Mouse (Mus musculus) lung, postnatal 4 days (tissue): ENCODE data around the gene Map3k11.

Experiments
- DNase-seq, 2 experiments: peaks; one replicate each; pipeline ENCODE4 v3.0.0; 2021

Map3k11 gene

GRCm38 (mm10) chr19:5739446-5739845, 50.9 kb downstream of the Map3k11 start:
- no peak for DNase-seq

DNA sequence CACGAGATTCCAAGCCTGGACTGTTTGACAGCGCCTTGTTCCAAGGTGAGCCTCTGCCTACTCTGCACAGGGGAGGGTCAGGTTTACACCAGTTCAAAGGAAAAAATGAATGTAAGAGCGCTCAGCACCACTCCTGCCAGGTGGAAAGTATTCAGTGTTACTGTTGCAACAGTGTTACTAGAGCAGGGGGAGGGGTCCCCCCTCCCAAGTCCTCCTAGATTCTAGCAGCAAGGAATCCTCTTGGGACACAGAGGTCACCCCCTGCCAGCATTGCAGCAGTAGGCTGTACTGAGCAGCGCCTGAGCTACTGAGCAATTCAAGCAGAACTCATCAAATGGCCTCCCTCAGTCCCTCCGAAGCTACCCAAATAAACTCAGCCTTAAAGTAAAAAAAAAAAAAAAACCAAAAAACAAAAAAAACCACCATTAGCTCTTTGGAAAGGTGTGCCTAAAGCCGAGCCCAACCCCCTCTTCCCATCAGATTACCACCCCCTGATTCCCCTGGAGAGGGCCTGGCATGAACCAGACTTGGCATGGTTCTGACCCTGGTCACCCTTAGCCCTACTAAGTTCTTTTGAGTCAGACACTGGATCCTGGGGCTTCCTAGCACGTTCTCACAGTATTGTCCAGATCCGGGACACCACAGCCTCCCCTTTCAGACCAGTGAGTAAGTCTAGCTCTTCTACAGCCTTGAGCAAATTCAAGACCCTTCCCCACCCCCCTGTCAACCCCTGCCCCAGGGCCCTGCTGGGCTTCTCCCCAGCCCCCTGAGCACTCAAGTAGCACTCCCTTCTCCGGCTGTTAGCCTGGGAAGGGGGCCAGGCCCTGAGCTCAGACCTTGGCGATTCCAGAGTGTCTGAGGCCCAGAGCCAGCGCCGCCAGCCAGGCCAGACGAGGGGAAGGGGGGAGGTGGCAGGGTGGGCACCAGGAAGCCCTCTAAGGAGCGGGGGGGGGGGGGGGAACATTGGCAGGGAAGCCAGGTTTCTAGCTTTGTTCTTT, 52.1 kb downstream of the Map3k11 start, which contains the start of gene Ltbp3:
Ltbp3 (plus strand) TSS at position 585 of the 998 bp plus-strand sequence.
- peak; percentile 88 to 95 for DNase-seq

DNA sequence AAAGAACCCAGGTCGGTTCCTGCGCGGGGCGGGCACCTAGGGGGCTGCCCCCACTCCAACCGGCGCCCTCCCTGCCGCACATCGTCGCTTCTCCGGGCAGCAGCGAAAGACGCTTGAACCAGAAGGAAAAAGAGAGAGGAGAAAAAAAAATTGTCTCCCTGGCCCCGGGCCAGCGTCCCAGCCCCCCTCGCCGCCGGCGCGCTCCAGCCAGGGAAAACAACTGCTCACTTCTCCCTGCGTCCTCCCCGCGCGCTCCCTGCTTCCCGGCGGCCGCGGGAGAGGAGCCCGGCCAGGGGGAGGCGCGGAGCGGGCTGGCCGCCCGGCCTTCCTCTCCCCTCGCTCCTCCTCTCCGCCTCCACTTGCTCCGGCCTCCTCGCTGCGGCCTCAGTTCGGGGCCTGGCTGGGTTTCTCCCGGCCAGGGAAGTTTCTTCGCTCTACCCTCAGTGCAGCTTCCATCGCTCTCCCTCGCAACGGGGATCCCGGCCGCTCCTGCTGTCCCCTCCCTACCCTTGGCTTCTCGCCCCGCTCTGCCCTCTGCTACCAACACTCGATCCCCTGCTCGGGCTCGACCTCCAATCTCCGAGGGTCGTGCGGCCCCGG, 53.2 kb downstream of the Map3k11 start:
- DNase-seq: peak; percentile 91 to 96

DNA sequence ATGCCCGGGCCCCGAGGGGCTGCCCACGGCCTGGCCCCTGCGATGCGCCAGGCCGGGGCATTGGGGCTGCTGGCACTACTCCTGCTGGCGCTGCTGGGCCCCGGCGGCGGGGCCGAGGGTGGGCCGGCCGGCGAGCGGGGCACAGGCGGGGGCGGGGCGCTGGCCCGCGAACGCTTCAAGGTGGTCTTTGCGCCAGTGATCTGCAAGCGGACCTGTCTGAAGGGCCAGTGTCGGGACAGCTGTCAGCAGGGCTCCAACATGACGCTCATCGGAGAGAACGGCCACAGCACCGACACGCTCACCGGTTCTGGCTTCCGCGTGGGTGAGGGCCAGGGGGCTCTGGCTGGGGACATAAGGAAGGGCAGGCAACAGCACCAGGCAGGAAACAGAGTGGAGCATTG, 53.7 kb downstream of the Map3k11 start:
- DNase-seq: peak in 1 of 2 experiments; percentile 65

DNA sequence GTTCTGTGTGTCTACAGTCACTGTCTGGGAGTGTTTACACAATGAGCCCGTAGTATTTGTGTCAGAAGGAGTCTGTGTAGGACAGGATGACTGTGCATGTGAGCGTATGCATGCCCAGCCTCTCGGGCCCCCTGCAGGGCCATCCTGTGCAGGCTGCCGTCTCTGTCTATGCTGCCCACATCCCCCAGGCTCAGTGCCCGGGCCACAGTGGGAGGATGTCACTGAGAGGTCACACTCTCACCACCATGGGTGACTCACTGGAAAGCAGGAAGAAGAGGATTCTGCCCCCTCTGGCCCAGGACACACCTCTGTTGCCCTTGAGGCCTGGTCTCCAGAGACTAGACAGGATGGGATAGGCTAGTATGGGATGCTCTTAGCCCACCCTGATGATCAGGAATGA, 55.0 kb downstream of the Map3k11 start:
- DNase-seq: peak; percentile 61 to 78

DNA sequence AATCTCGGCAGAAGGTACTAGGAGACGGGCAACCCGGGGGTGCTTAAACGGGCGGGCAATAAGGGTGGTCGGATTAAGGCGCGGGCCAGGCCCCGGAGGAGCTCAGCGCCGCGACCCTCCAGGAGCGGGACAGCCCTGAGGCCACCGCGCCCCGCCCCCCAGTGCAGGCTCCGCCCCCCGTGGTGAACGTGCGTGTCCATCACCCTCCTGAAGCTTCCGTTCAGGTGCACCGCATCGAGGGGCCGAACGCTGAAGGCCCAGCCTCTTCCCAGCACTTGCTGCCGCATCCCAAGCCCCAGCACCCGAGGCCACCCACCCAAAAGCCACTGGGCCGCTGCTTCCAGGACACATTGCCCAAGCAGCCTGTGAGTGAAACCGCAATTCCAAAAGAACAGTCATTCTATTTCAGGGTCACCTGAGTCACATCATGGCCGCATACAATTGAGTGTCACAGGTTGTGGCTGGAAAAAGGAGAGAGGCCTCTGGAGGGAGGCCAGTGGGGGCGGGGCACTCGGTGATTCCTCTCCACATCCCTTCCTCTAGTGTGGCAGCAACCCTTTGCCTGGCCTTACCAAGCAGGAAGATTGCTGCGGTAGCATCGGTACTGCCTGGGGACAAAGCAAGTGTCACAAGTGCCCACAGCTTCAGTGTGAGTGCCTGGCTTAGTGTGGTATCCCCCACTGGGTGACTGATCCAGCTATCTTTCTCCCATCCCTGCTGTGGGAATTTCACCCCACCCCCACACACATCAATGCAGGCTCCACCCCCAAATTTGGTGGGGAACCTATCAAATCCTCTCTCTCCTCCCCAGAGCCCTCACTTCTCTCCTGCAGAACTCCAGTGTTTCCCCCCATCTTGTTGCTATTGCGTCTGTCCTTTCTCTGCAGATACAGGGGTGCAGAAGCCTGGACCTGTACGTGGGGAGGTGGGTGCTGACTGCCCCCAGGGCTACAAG, 57.5 kb downstream of the Map3k11 start:
- no peak for DNase-seq

DNA sequence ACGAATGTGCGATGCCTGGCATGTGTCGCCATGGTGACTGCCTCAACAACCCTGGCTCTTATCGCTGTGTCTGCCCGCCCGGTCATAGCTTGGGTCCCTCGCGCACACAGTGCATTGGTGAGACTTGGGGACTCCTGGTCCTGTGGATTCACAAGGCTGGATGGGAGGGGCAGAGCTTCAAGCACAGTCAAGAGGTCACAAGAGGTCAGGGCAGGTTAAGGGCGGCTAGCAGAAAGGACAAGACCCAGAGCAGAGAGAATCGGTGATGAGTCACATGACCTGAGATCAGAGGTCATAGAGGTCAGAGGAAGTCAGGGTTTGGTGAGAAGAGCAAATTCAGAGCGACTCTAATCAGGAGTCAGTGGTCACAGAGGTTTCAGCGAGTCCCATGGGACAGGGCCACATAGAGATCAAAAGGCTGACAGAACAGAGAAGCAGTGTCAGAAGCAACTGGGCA, 58.4 kb downstream of the Map3k11 start:
- no peak for DNase-seq

DNA sequence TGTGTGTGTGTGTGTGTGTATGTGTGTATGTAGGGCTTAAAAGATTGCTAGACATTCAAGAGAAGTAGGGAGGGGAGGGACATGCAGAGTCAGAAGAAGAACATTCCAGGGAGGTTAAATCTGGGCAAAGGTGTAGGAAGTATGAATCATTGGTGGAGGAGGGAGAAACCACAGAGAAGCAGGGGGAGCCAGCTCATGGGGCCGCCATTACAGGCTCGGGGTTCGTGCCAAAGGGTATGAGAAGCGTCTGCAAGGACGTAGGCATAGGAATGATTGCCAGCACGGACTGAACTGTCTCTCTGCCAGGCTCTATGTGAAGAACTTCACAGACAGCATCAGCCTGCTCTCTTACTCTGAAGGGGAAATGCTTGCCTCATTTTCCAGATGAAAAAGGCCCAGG, 60.9 kb downstream of the Map3k11 start:
- no peak for DNase-seq

DNA sequence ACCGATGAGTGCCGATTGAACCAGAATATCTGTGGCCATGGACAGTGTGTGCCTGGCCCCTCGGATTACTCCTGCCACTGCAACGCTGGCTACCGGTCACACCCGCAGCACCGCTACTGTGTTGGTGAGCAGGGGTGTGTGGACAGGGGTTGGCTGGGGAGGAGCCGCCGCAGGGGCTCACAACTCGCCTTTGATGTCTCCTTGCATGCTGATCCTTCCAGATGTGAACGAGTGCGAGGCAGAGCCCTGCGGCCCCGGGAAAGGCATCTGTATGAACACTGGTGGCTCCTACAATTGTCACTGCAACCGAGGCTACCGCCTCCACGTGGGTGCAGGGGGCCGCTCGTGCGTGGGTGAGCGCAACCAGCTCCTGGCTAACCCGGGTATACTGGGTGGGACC, 62.4 kb downstream of the Map3k11 start:
- DNase-seq: no peak

DNA sequence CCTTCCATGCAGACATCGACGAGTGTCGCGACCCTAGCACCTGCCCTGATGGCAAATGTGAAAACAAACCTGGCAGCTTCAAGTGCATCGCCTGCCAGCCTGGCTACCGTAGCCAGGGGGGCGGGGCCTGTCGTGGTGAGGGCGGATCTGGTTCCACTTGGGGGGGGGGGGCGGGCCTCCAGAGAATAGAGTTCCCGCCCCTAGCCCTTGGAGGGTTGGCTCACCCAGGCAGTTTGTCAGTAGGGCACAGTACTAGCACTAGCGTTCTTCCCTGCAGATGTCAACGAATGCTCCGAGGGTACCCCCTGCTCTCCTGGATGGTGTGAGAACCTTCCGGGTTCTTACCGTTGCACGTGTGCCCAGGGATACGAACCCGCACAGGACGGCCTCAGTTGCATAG, 63.2 kb downstream of the Map3k11 start:
- DNase-seq: peak; percentile 62 to 70
